Mouse (Mus musculus): ENCODE data around the gene R3hcc1l. TPM values are rescaled to one million over a fixed set of nuclear protein-coding genes. Genes with fewer than 3 reads are reported as not detected.

R3hcc1l gene
- polyA plus RNA-seq, 1 experiment, result 3.4 TPM

DNA sequence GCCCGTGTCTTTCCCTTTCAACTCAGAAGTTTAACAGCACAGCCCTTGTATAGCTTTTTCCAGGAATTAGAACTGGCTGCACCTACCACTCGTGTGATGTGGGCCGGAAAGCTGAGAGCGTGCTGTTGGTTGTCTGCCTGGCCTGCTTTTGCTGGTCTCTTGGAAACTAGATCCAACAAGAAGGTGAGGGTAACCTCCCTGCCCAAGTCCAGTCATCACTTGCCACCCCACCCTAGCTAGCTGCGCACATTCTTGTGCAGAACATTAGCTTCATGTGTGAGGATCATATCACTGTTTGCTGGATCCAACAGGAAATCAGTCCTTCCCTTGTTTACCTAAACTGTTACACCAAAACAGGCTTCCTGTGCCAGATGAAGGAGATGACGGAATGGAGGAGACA is 74.9 kb downstream of the R3hcc1l start:
- no peak for TF ChIP-seq POLR2A (IDR thresholded peaks at IDR 0.05; ENCODE audit: low read depth, low read length)
- 96% methylated on average over 6 of the region's 6 CpGs for WGBS
- no peak for DNase-seq (ENCODE audit: low read depth in 1 of 2, low spot score in 2 of 2)
- H3K36me3 ChIP-seq (ENCODE audit: control insufficient read depth, insufficient read depth, low read length), result peaks cover 25% of the 10 kb centered on the region
- H3K4me3 ChIP-seq (ENCODE audit: extremely low read depth, insufficient read depth, insufficient read length), result no peak overlapping the region
- no peaks in the 10 kb centered on the region for H3K4me1 ChIP-seq (ENCODE audit: control insufficient read depth, insufficient read depth, insufficient read length)
- no peaks in the 10 kb centered on the region for H3K27me3 ChIP-seq (ENCODE audit: control insufficient read depth, insufficient read depth, low read length)
- H3K27ac ChIP-seq (ENCODE audit: insufficient read depth, low read length), result no peak overlapping the region

DNA sequence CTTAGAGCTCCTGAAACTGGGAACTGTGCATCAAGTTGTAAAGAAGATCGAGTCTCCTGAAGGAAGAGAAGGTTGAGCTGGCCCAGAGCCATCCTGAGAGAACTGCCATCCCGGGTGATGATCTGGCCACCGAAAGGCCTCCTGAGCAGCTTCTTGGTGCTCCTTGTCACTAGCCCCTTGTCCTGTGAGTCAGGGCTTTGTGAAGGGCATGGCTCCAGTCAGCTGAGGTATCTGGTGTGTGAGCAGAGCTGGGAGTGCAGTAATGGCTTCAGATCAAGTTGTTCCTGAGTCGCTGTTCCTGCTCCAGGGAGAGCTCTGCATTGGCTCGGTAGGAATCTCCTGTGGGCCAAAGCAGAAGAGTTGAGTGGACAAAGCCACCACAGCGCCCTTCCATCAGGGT is 76.5 kb downstream of the R3hcc1l start:
- Histone ChIP-seq H3K27ac (ENCODE audit: insufficient read depth, low read length) (no peak overlapping the region), H3K4me3 (ENCODE audit: extremely low read depth, insufficient read depth, insufficient read length) (no peak overlapping the region), H3K4me1 (ENCODE audit: control insufficient read depth, insufficient read depth, insufficient read length) (no peaks in the 10 kb centered on the region), H3K27me3 (ENCODE audit: control insufficient read depth, insufficient read depth, low read length) (no peaks in the 10 kb centered on the region), H3K36me3 (ENCODE audit: control insufficient read depth, insufficient read depth, low read length) (peaks cover 24% of the 10 kb centered on the region)
- no peak for DNase-seq (ENCODE audit: low read depth in 1 of 2, low spot score in 2 of 2)
- 92% methylated on average over 6 of the region's 6 CpGs for WGBS
- TF ChIP-seq POLR2A (IDR thresholded peaks at IDR 0.05; ENCODE audit: low read depth, low read length) (no peak), CTCF (IDR thresholded peaks at IDR 0.05; ENCODE audit: extremely low read depth, insufficient read depth, insufficient read length, insufficient replicate concordance) (no peak)

- no peak for TF ChIP-seq POLR2A (IDR thresholded peaks at IDR 0.05; ENCODE audit: low read depth, low read length)
- no peak for TF ChIP-seq CTCF (IDR thresholded peaks at IDR 0.05; ENCODE audit: extremely low read depth, insufficient read depth, insufficient read length, insufficient replicate concordance)
- no peak overlapping the region for H3K27ac ChIP-seq (ENCODE audit: insufficient read depth, low read length)
- H3K27me3 ChIP-seq (ENCODE audit: control insufficient read depth, insufficient read depth, low read length), result no peaks in the 10 kb centered on the region
- no peak overlapping the region for H3K4me3 ChIP-seq (ENCODE audit: extremely low read depth, insufficient read depth, insufficient read length)
- no peak for DNase-seq (ENCODE audit: low read depth in 1 of 2, low spot score in 2 of 2)
- WGBS, result 96% methylated on average over 12 of the region's 12 CpGs
- H3K36me3 ChIP-seq (ENCODE audit: control insufficient read depth, insufficient read depth, low read length), result peaks cover 13% of the 10 kb centered on the region
- no peaks in the 10 kb centered on the region for H3K4me1 ChIP-seq (ENCODE audit: control insufficient read depth, insufficient read depth, insufficient read length)
These were observed 78.7 kb downstream of the R3hcc1l start for GRCm38 (mm10) chr19:42597286-42597685.

- Histone ChIP-seq H3K4me1 (ENCODE audit: control insufficient read depth, insufficient read depth, insufficient read length) (no peaks in the 10 kb centered on the region), H3K4me3 (ENCODE audit: extremely low read depth, insufficient read depth, insufficient read length) (no peak overlapping the region), H3K27ac (ENCODE audit: insufficient read depth, low read length) (no peak overlapping the region), H3K36me3 (ENCODE audit: control insufficient read depth, insufficient read depth, low read length) (peaks cover 11% of the 10 kb centered on the region), H3K27me3 (ENCODE audit: control insufficient read depth, insufficient read depth, low read length) (no peaks in the 10 kb centered on the region)
- WGBS, result 95% methylated on average over 6 of the region's 6 CpGs
- TF ChIP-seq CTCF (IDR thresholded peaks at IDR 0.05; ENCODE audit: extremely low read depth, insufficient read depth, insufficient read length, insufficient replicate concordance) (no peak), POLR2A (IDR thresholded peaks at IDR 0.05; ENCODE audit: low read depth, low read length) (no peak)
- no peak for DNase-seq (ENCODE audit: low read depth in 1 of 2, low spot score in 2 of 2)
These were observed 79.3 kb downstream of the R3hcc1l start for GRCm38 (mm10) chr19:42597896-42598295.

- Histone ChIP-seq H3K27ac (ENCODE audit: insufficient read depth, low read length) (no peak overlapping the region), H3K4me3 (ENCODE audit: extremely low read depth, insufficient read depth, insufficient read length) (no peak overlapping the region), H3K36me3 (ENCODE audit: control insufficient read depth, insufficient read depth, low read length) (peaks cover 2% of the 10 kb centered on the region; the same call in 1 of the 2 replicates), H3K27me3 (ENCODE audit: control insufficient read depth, insufficient read depth, low read length) (no peaks in the 10 kb centered on the region), H3K4me1 (ENCODE audit: control insufficient read depth, insufficient read depth, insufficient read length) (no peaks in the 10 kb centered on the region)
- TF ChIP-seq POLR2A (IDR thresholded peaks at IDR 0.05; ENCODE audit: low read depth, low read length) (no peak), CTCF (IDR thresholded peaks at IDR 0.05; ENCODE audit: extremely low read depth, insufficient read depth, insufficient read length, insufficient replicate concordance) (no peak)
- DNase-seq (ENCODE audit: low read depth in 1 of 2, low spot score in 2 of 2), result no peak
- 89% methylated on average over 17 of the region's 17 CpGs for WGBS
These were observed 81.3 kb downstream of the R3hcc1l start for GRCm38 (mm10) chr19:42599891-42600290.

DNA sequence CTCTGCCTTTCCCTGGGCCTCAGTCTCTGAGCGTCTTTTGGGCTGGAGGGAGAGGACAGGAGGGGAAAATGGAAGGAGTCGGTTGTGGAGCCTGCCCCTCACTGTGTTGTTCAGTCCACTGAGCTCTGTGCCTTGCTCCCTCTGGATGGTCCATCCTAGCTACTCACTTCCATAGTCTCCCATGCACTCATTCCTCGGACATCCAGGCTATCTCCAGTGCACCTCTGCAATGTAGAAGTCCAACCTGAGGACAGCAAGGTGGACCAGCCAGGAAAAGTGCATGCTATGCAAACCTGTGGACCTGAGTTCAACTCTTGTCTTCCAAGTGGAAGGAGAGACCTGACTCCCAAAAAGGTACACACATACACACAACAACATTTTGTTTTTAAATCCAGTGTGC is 82.0 kb downstream of the R3hcc1l start:
- no peaks in the 10 kb centered on the region for H3K27me3 ChIP-seq (ENCODE audit: control insufficient read depth, insufficient read depth, low read length)
- H3K4me1 ChIP-seq (ENCODE audit: control insufficient read depth, insufficient read depth, insufficient read length), result no peaks in the 10 kb centered on the region
- no peak for DNase-seq (ENCODE audit: low read depth in 1 of 2, low spot score in 2 of 2)
- WGBS, result 83% methylated on average over 3 of the region's 3 CpGs
- no peak for TF ChIP-seq POLR2A (IDR thresholded peaks at IDR 0.05; ENCODE audit: low read depth, low read length)
- TF ChIP-seq CTCF (IDR thresholded peaks at IDR 0.05; ENCODE audit: extremely low read depth, insufficient read depth, insufficient read length, insufficient replicate concordance), result no peak
- no peak overlapping the region for H3K27ac ChIP-seq (ENCODE audit: insufficient read depth, low read length)
- H3K36me3 ChIP-seq (ENCODE audit: control insufficient read depth, insufficient read depth, low read length), result no peaks in the 10 kb centered on the region
- no peak overlapping the region for H3K4me3 ChIP-seq (ENCODE audit: extremely low read depth, insufficient read depth, insufficient read length)

GRCm38 (mm10) chr19:42601445-42601844 is 82.9 kb downstream of the R3hcc1l start:
- DNase-seq (ENCODE audit: low read depth in 1 of 2, low spot score in 2 of 2), result no peak
- no peak for TF ChIP-seq CTCF (IDR thresholded peaks at IDR 0.05; ENCODE audit: extremely low read depth, insufficient read depth, insufficient read length, insufficient replicate concordance)
- TF ChIP-seq POLR2A (IDR thresholded peaks at IDR 0.05; ENCODE audit: low read depth, low read length), result no peak
- H3K36me3 ChIP-seq (ENCODE audit: control insufficient read depth, insufficient read depth, low read length), result no peaks in the 10 kb centered on the region
- no peaks in the 10 kb centered on the region for H3K27me3 ChIP-seq (ENCODE audit: control insufficient read depth, insufficient read depth, low read length)
- no peak overlapping the region for H3K4me3 ChIP-seq (ENCODE audit: extremely low read depth, insufficient read depth, insufficient read length)
- no peak overlapping the region for H3K27ac ChIP-seq (ENCODE audit: insufficient read depth, low read length)
- 93% methylated on average over 2 of the region's 2 CpGs for WGBS
- H3K4me1 ChIP-seq (ENCODE audit: control insufficient read depth, insufficient read depth, insufficient read length), result no peaks in the 10 kb centered on the region

Data from spleen, adult 2 months (tissue).